Mouse (Mus musculus): ENCODE data around the gene Snx21. TPM values are rescaled to one million over a fixed set of nuclear protein-coding genes. Genes with fewer than 3 reads are reported as not detected.
"Not testable (repeated sequence)": the region's sequence is repeated elsewhere in the genome, so short reads cannot be mapped to it uniquely, and the experiment has no call there.

Gene Snx21
- polyA plus RNA-seq, 1 experiment from 2014 or later = 19.1 TPM

GRCm38 (mm10) chr2:164792400-164793190 lies 7.0 kb downstream of the Snx21 start:
- no peak overlapping the region for H3K4me3 ChIP-seq (ENCODE audit: low read depth, low read length)

DNA sequence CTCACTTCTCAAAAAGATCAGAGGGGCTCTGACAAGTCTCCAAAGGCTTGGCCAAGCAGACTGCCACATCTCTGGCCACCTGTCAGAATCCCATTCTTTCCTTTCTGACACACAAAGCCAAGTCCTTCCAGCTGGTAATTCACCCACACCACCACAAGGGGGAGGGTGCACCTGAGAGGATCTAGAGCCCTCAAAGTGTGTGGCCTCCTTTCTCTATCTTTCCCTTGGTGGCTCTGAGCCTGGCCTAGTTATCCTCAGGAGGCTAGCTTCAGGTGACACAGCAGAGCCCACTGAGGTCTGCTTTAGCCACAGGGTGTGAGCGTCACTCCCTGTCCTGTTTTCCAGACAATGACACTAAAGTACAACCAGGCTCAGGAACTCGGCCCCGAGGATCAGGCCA lies 7.6 kb downstream of the Snx21 start:
- H3K4me3 ChIP-seq (ENCODE audit: low read depth, low read length) = no peak overlapping the region
- ATAC-seq (ENCODE audit: insufficient read depth) (0 out of 2 replicates have a peak, but pooled peaks have one; percentile 13), DNase-seq (peak; percentile 77)
- TF ChIP-seq CTCF (IDR thresholded peaks at IDR 0.05; ENCODE audit: low read depth) = peak; percentile 84
- H3K4me1 ChIP-seq (ENCODE audit: insufficient read depth) = no peaks in the 10 kb centered on the region
- H3K9ac ChIP-seq = no peak overlapping the region
- no peak overlapping the region for H3K27ac ChIP-seq (ENCODE audit: low read depth)
- H3K27me3 ChIP-seq (ENCODE audit: insufficient read depth, low read length) = no peaks in the 10 kb centered on the region
- H3K36me3 ChIP-seq (ENCODE audit: insufficient read depth) = peaks cover 79% of the 10 kb centered on the region
- H3K9me3 ChIP-seq (ENCODE audit: low read depth, low read length) = no peaks in the 10 kb centered on the region
- no peak overlapping the region for H3K4me2 ChIP-seq
- WGBS = 65% methylated on average over 3 of the region's 3 CpGs

More at GRCm38 (mm10) chr2:164792400-164793190, 7.0 kb downstream of the Snx21 start:
- no peaks in the 10 kb centered on the region for H3K9me3 ChIP-seq (ENCODE audit: low read depth, low read length)
- DNase-seq = no peak
- no peaks in the 10 kb centered on the region for H3K27me3 ChIP-seq (ENCODE audit: insufficient read depth, low read length)
- peaks cover 74% of the 10 kb centered on the region for H3K36me3 ChIP-seq (ENCODE audit: insufficient read depth)
- WGBS = 87% methylated on average over 12 of the region's 12 CpGs
- TF ChIP-seq CTCF (IDR thresholded peaks at IDR 0.05; ENCODE audit: low read depth) = no peak
- no peak overlapping the region for H3K27ac ChIP-seq (ENCODE audit: low read depth)
- no peak overlapping the region for H3K4me2 ChIP-seq
- ATAC-seq (ENCODE audit: insufficient read depth) = no peak
- H3K4me1 ChIP-seq (ENCODE audit: insufficient read depth) = no peaks in the 10 kb centered on the region
- H3K9ac ChIP-seq = no peak overlapping the region

- no peak overlapping the region for H3K4me3 ChIP-seq (ENCODE audit: low read depth, low read length)
- H3K27ac ChIP-seq (ENCODE audit: low read depth) = no peak overlapping the region
- H3K9ac ChIP-seq = no peak overlapping the region
- TF ChIP-seq CTCF (IDR thresholded peaks at IDR 0.05; ENCODE audit: low read depth) = no peak; the same call in 1 of the 2 replicates
- DNase-seq (peak; percentile 29), ATAC-seq (ENCODE audit: insufficient read depth) (0 out of 2 replicates have a peak, but pooled peaks have one; percentile 15)
- WGBS = 92% methylated on average over 2 of the region's 2 CpGs
- no peaks in the 10 kb centered on the region for H3K4me1 ChIP-seq (ENCODE audit: insufficient read depth)
- no peaks in the 10 kb centered on the region for H3K27me3 ChIP-seq (ENCODE audit: insufficient read depth, low read length)
- no peaks in the 10 kb centered on the region for H3K9me3 ChIP-seq (ENCODE audit: low read depth, low read length)
- H3K36me3 ChIP-seq (ENCODE audit: insufficient read depth) = peaks cover 80% of the 10 kb centered on the region
- H3K4me2 ChIP-seq = no peak overlapping the region
Measured at GRCm38 (mm10) chr2:164793772-164794171, 8.1 kb downstream of the Snx21 start.

DNA sequence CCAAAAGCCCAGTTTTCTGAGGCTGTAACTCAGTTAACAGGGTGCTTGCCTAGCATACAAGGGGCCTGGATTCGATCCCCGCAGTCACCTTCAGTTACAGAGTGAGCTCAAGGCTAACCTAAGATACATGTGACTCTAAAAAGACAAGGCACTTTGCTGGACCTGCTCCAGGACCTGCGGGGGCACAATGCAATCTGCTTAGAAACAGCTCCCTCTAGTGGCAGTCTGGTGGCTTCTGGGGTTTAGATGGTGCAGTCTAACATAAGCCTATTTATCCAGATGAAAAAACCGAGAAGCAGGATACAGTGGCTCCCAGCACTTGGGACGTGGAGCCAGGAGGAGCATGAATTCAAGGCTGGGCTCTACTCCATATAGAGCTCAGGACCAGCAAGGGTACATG lies 8.7 kb downstream of the Snx21 start:
- H3K4me3 ChIP-seq (ENCODE audit: low read depth, low read length) = no peak overlapping the region
- WGBS = 27% methylated on average over 5 of the region's 5 CpGs
- TF ChIP-seq CTCF (IDR thresholded peaks at IDR 0.05; ENCODE audit: low read depth) = peak; percentile 88
- peaks cover 79% of the 10 kb centered on the region for H3K36me3 ChIP-seq (ENCODE audit: insufficient read depth)
- no peaks in the 10 kb centered on the region for H3K27me3 ChIP-seq (ENCODE audit: insufficient read depth, low read length)
- H3K9ac ChIP-seq = no peak overlapping the region
- H3K27ac ChIP-seq (ENCODE audit: low read depth) = no peak overlapping the region
- H3K9me3 ChIP-seq (ENCODE audit: low read depth, low read length) = no peaks in the 10 kb centered on the region
- ATAC-seq (ENCODE audit: insufficient read depth) (peak; percentile 56; the same call in 1 of the 2 replicates), DNase-seq (peak; percentile 96)
- no peak overlapping the region for H3K4me2 ChIP-seq
- H3K4me1 ChIP-seq (ENCODE audit: insufficient read depth) = no peaks in the 10 kb centered on the region

GRCm38 (mm10) chr2:164795868-164796267 lies 10.2 kb downstream of the Snx21 start:
- WGBS = 74% methylated on average over 4 of the region's 4 CpGs
- DNase-seq (no peak), ATAC-seq (ENCODE audit: insufficient read depth) (no peak)
- Histone ChIP-seq H3K4me2 (no peak overlapping the region), H3K4me3 (ENCODE audit: low read depth, low read length) (no peak overlapping the region), H3K4me1 (ENCODE audit: insufficient read depth) (no peaks in the 10 kb centered on the region), H3K27ac (ENCODE audit: low read depth) (no peak overlapping the region), H3K36me3 (ENCODE audit: insufficient read depth) (peaks cover 81% of the 10 kb centered on the region), H3K9me3 (ENCODE audit: low read depth, low read length) (no peaks in the 10 kb centered on the region), H3K9ac (no peak overlapping the region), H3K27me3 (ENCODE audit: insufficient read depth, low read length) (no peaks in the 10 kb centered on the region)
- no peak for TF ChIP-seq CTCF (IDR thresholded peaks at IDR 0.05; ENCODE audit: low read depth)

DNA sequence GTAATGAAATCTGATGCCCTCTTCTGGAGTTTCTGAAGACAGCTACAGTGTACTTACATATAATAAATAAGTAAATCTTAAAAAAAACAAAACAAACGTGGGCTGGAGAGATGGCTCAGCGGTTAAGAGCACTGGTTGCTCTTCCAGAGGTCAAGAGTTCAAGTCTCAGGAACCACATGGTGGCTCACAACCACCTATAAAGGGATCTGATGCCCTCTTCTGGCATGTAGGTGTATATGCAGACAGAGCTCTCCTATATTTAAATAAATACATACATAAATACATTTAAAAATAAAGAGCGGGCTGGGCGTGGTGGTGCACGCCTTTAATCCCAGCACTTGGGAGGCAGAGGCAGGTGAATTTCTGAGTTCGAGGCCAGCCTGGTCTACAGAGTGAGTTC lies 12.9 kb downstream of the Snx21 start:
- WGBS = 80% methylated on average over 6 of the region's 6 CpGs
- H3K36me3 ChIP-seq (ENCODE audit: insufficient read depth) = peaks cover 61% of the 10 kb centered on the region
- DNase-seq = peak; percentile 38
- TF ChIP-seq CTCF (IDR thresholded peaks at IDR 0.05; ENCODE audit: low read depth) = peak; percentile 35
- H3K4me2 ChIP-seq; H3K4me1 ChIP-seq (ENCODE audit: insufficient read depth); H3K4me3 ChIP-seq (ENCODE audit: low read depth, low read length); H3K27me3 ChIP-seq (ENCODE audit: insufficient read depth, low read length); H3K27ac ChIP-seq (ENCODE audit: low read depth); H3K9ac ChIP-seq; H3K9me3 ChIP-seq (ENCODE audit: low read depth, low read length); ATAC-seq (ENCODE audit: insufficient read depth): not testable (repeated sequence)

GRCm38 (mm10) chr2:164800252-164801004 lies 14.8 kb downstream of the Snx21 start:
- Histone ChIP-seq H3K27me3 (ENCODE audit: insufficient read depth, low read length) (no peaks in the 10 kb centered on the region), H3K9ac (no peak overlapping the region), H3K36me3 (ENCODE audit: insufficient read depth) (peaks cover 48% of the 10 kb centered on the region), H3K4me1 (ENCODE audit: insufficient read depth) (peaks cover 5% of the 10 kb centered on the region), H3K4me2 (no peak overlapping the region), H3K9me3 (ENCODE audit: low read depth, low read length) (no peaks in the 10 kb centered on the region), H3K27ac (ENCODE audit: low read depth) (no peak overlapping the region), H3K4me3 (ENCODE audit: low read depth, low read length) (no peak overlapping the region)
- WGBS = 87% methylated on average over 13 of the region's 13 CpGs
- ATAC-seq (ENCODE audit: insufficient read depth) (no peak), DNase-seq (no peak)
- no peak for TF ChIP-seq CTCF (IDR thresholded peaks at IDR 0.05; ENCODE audit: low read depth)

Data from lung, embryonic 14.5 days (tissue).